Mouse (Mus musculus) heart, postnatal 0 days (tissue): ENCODE results near the gene Rpp25l. TPM values are rescaled to one million over a fixed set of nuclear protein-coding genes. Genes with fewer than 3 reads are reported as not detected.

Source experiments
- ATAC-seq: fragments of 200-750 bp; cut with Nextera tagmentation; 2 replicates; pipeline ENCODE4 v1.8.0; 2017; ENCODE audit warnings: low read depth, moderate number of reproducible peaks, moderate library complexity; ENCODE audit not compliant: insufficient read depth
- DNase-seq: peaks from one replicate; pipeline ENCODE4 v3.0.0-alpha.2; 2016; ENCODE audit warnings: low spot score
- H3K27ac ChIP-seq: fragments of 300-500 bp; sonication (generic); 2 replicates; pipeline ENCODE4 v1.5.1; 2014; ENCODE audit warnings: low read depth, mild to moderate bottlenecking
- H3K27me3 ChIP-seq: fragments of 300-500 bp; sonication (generic); 2 replicates; pipeline ENCODE4 v1.6.1; 2014; ENCODE audit warnings: low read length, mixed read lengths; ENCODE audit not compliant: control insufficient read depth, insufficient read depth
- H3K36me3 ChIP-seq: fragments of 300-500 bp; sonication (generic); replicated peaks from 2 replicates; pipeline ENCODE4 v1.6.1; 2014; ENCODE audit warnings: low read length, mixed read lengths; ENCODE audit not compliant: control insufficient read depth, insufficient read depth
- H3K4me1 ChIP-seq: fragments of 300-500 bp; sonication (generic); 2 replicates; pipeline ENCODE4 v1.6.1; 2014; ENCODE audit warnings: antibody characterized with exemption; ENCODE audit not compliant: control insufficient read depth, insufficient read depth
- H3K4me2 ChIP-seq: fragments of 300-500 bp; sonication (generic); 2 replicates; pipeline ENCODE4 v1.6.1; 2014; ENCODE audit warnings: low read depth, mild to moderate bottlenecking, low read length, moderate library complexity
- H3K4me3 ChIP-seq: fragments of 300-500 bp; sonication (generic); 2 replicates; pipeline ENCODE4 v1.5.1; 2014; ENCODE audit warnings: low read depth, low read length
- H3K9ac ChIP-seq: fragments of 300-500 bp; sonication (generic); replicated peaks from 2 replicates; pipeline ENCODE4 v1.6.1; 2014; ENCODE audit warnings: low read depth, low read length, mixed read lengths
- H3K9me3 ChIP-seq: fragments of 300-500 bp; sonication (generic); replicated peaks from 2 replicates; pipeline ENCODE4 v1.6.1; 2016; ENCODE audit warnings: low read length; ENCODE audit not compliant: control insufficient read depth
- CTCF ChIP-seq: IDR thresholded peaks from 2 replicates; pipeline ENCODE4 v1.5.1; 2016; ENCODE audit warnings: antibody characterized with exemption, control low read depth, low read depth
- EP300 ChIP-seq: IDR thresholded peaks from 2 replicates; pipeline ENCODE4 v1.6.1; 2016; ENCODE audit warnings: antibody characterized with exemption, low read depth
- WGBS: fragments of 180-500 bp; shearing (Covaris S2); extraction: QIAGEN DNeasy Blood & Tissue Kit; methylation state at CpG from one replicate; pipeline ENCODE4 v1.1.7; 2014; 5-methylcytosine and 5-hydroxymethylcytosine counted together
- polyA plus RNA-seq: library from polyadenylated mRNA; unstranded; fragments of >200 nt; fragmentation: Nextera tagmentation; extraction: Ambion mirVana; gene quantifications from 2 replicates; pipeline ENCODE4 v1.2.1, GENCODE M21; 2015
- total RNA-seq: library from RNA; depleted of rRNA; stranded (reverse); fragments of >200 nt; gene quantifications from 2 replicates; pipeline ENCODE4 v1.2.3, GENCODE M21; 2014; ENCODE audit warnings: low replicate concordance

The Rpp25l gene
- total and polyA plus RNA-seq, 2 experiments from 2014 or later, result 38.9 to 49.8 TPM

- Histone ChIP-seq H3K4me1 (peaks cover 38% of the 10 kb centered on the region), H3K36me3 (peaks cover 21% of the 10 kb centered on the region), H3K27ac (peak overlapping the region; percentile 97), H3K9me3 (no peaks in the 10 kb centered on the region), H3K27me3 (no peaks in the 10 kb centered on the region), H3K4me2 (peak overlapping the region; percentile 74), H3K4me3 (peak overlapping the region; percentile 52), H3K9ac (peak overlapping the region; percentile 60)
- TF ChIP-seq EP300 (peak; percentile 69; the same call in 1 of the 2 replicates), CTCF (peak; percentile 35)
- peak; percentile 92 for ATAC-seq
- peak; percentile 97 for DNase-seq
- WGBS, result 2% methylated on average over 15 of the region's 15 CpGs
These were observed 47.0 kb upstream of the Rpp25l start for GRCm38 (mm10) chr4:41760288-41760721.

GRCm38 (mm10) chr4:41759656-41760287, 46.4 kb upstream of the Rpp25l start:
- Histone ChIP-seq H3K4me1 (peaks cover 40% of the 10 kb centered on the region), H3K36me3 (peaks cover 21% of the 10 kb centered on the region), H3K9me3 (no peaks in the 10 kb centered on the region), H3K4me3 (peak overlapping the region; percentile 52), H3K27me3 (no peaks in the 10 kb centered on the region), H3K4me2 (peak overlapping the region; percentile 74), H3K9ac (peak overlapping the region; percentile 60; the same call in 1 of the 2 replicates), H3K27ac (peak overlapping the region; percentile 97)
- TF ChIP-seq EP300 (peak; percentile 34; the same call in 1 of the 2 replicates), CTCF (no peak)
- DNase-seq (no peak), ATAC-seq (peak; percentile 12)
- WGBS, result 10% methylated on average over 6 of the region's 6 CpGs

- peak; percentile 65 for DNase-seq
- no peaks in the 10 kb centered on the region for H3K27me3 ChIP-seq
- 27% methylated on average over 9 of the region's 9 CpGs for WGBS
These were observed 45.9 kb upstream of the Rpp25l start for GRCm38 (mm10) chr4:41759206-41759605.

GRCm38 (mm10) chr4:41758701-41759100, 45.4 kb upstream of the Rpp25l start:
- TF ChIP-seq CTCF (no peak), EP300 (no peak)
- H3K4me1 ChIP-seq, result peaks cover 43% of the 10 kb centered on the region
- H3K4me3 ChIP-seq, result no peak overlapping the region
- no peaks in the 10 kb centered on the region for H3K9me3 ChIP-seq
- 0 out of 2 replicates have a peak overlapping the region, but pooled peaks have one; percentile 60 for H3K9ac ChIP-seq
- no peak for DNase-seq
- H3K4me2 ChIP-seq, result no peak overlapping the region
- peak overlapping the region; percentile 97 for H3K27ac ChIP-seq
- no peak for ATAC-seq
- peaks cover 21% of the 10 kb centered on the region for H3K36me3 ChIP-seq
- H3K27me3 ChIP-seq, result no peaks in the 10 kb centered on the region
- WGBS, result 91% methylated on average over 4 of the region's 4 CpGs

More at GRCm38 (mm10) chr4:41759206-41759605, 45.9 kb upstream of the Rpp25l start:
- no peak overlapping the region for H3K4me2 ChIP-seq
- ATAC-seq, result peak; percentile 1; the same call in 1 of the 2 replicates
- 0 out of 2 replicates have a peak, but pooled peaks have one; percentile 1 for TF ChIP-seq CTCF
- no peak for TF ChIP-seq EP300
- H3K9ac ChIP-seq, result peak overlapping the region; percentile 60; the same call in 1 of the 2 replicates
- no peak overlapping the region for H3K4me3 ChIP-seq
- H3K4me1 ChIP-seq, result peaks cover 43% of the 10 kb centered on the region
- no peaks in the 10 kb centered on the region for H3K9me3 ChIP-seq
- peaks cover 21% of the 10 kb centered on the region for H3K36me3 ChIP-seq
- H3K27ac ChIP-seq, result peak overlapping the region; percentile 97

- peaks cover 21% of the 10 kb centered on the region for H3K36me3 ChIP-seq
- TF ChIP-seq EP300 (no peak), CTCF (no peak)
- DNase-seq (no peak), ATAC-seq (no peak)
- WGBS, result 71% methylated on average over 11 of the region's 11 CpGs
- H3K4me2 ChIP-seq, result no peak overlapping the region
- no peak overlapping the region for H3K27ac ChIP-seq
- H3K4me3 ChIP-seq, result no peak overlapping the region
- no peaks in the 10 kb centered on the region for H3K9me3 ChIP-seq
- peaks cover 43% of the 10 kb centered on the region for H3K4me1 ChIP-seq
- no peak overlapping the region for H3K9ac ChIP-seq
- H3K27me3 ChIP-seq, result no peaks in the 10 kb centered on the region
These were observed 44.7 kb upstream of the Rpp25l start for GRCm38 (mm10) chr4:41758021-41758420.

- ATAC-seq (no peak), DNase-seq (no peak)
- no peak overlapping the region for H3K4me3 ChIP-seq
- TF ChIP-seq EP300 (no peak), CTCF (no peak)
- H3K9me3 ChIP-seq, result no peaks in the 10 kb centered on the region
- H3K27ac ChIP-seq, result no peak overlapping the region
- peaks cover 36% of the 10 kb centered on the region for H3K4me1 ChIP-seq
- peaks cover 21% of the 10 kb centered on the region for H3K36me3 ChIP-seq
- H3K4me2 ChIP-seq, result no peak overlapping the region
- no peaks in the 10 kb centered on the region for H3K27me3 ChIP-seq
- H3K9ac ChIP-seq, result no peak overlapping the region
- 89% methylated on average over 13 of the region's 13 CpGs for WGBS
These were observed 44.0 kb upstream of the Rpp25l start for GRCm38 (mm10) chr4:41757321-41757720.
